Mouse (Mus musculus) brain, embryonic 14.5 days (tissue): Measurements from ENCODE around the gene 0610030E20Rik.

Experiments
- CTCF ChIP-seq: fragments of 200-500 bp; IDR thresholded peaks from 2 replicates; pipeline ENCODE4 v1.5.1; 2012; ENCODE audit warnings: inconsistent platforms, mild to moderate bottlenecking, moderate library complexity, borderline replicate concordance; ENCODE audit not compliant: insufficient read depth, insufficient read length; ENCODE audit errors: extremely low read depth
- POLR2A ChIP-seq: fragments of 200-500 bp; IDR thresholded peaks from 2 replicates; pipeline ENCODE4 v1.6.1; 2012; ENCODE audit warnings: mild to moderate bottlenecking, inconsistent platforms, borderline replicate concordance; ENCODE audit not compliant: poor library complexity, insufficient read depth, insufficient read length, severe bottlenecking; ENCODE audit errors: extremely low read depth

DNA sequence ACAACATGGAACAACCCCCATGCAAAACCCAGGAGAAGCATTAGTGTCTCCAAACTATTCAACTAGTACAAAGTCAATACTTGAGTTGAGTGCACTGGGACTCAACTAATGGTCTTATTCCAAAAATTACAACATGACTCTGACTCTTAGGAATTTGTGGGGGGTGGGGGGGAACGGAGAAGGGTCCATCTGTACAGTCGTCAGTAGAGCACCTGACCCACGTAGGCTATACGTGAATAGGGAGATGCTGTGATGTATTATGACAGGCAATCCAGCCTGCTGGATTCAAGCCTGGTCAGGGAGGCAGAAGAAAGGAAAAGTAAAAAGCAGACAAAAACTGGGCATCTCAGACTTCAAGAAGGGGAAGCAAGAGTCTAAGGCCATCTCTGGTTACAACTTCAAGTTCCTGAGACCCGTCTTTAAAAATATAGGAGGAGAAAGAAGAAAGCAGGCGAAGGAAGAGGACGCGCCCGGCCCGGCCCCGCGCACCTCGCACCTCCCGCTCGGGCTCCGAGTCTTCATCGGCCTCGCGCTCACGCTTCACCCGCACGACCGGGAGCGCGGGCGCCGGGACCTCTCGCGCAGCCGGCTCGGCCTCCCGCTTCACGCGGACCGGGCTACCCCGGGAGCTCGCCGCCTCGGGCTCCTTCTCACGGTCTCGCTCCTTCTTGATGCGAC lies 2.6 kb upstream of the 0610030E20Rik start:
- TF ChIP-seq POLR2A = no peak
- TF ChIP-seq CTCF = no peak
